Mouse (Mus musculus) CH12.LX (cell line): ENCODE measurements around the gene Ep400. TPM values are rescaled to one million over a fixed set of nuclear protein-coding genes. Genes with fewer than 3 reads are reported as not detected.

Experiments
- DNase-seq: peaks from one replicate; pipeline ENCODE4 v3.0.0-alpha.2; 2013; ENCODE audit errors: extremely low read depth
- H3K27ac ChIP-seq: 2 replicates; pipeline ENCODE4 v1.5.1; 2012; ENCODE audit warnings: low read depth, mild to moderate bottlenecking, control low read depth, moderate library complexity; ENCODE audit not compliant: insufficient read depth
- H3K27me3 ChIP-seq: replicated peaks from 2 replicates; pipeline ENCODE3; 2012; ENCODE audit warnings: inconsistent platforms
- H3K36me3 ChIP-seq, 2 experiments: replicated peaks in 1 of 2; 2 replicates each; pipeline versions ENCODE3 to v1.6.1; 2012; ENCODE audit warnings: inconsistent platforms in 1 of 2, low read length in 1 of 2, mild to moderate bottlenecking in 1 of 2, mixed read lengths in 1 of 2, moderate library complexity in 1 of 2; ENCODE audit not compliant: control insufficient read depth in 1 of 2, insufficient read depth in 1 of 2
- H3K4me1 ChIP-seq, 2 experiments: 2 replicates each; pipeline ENCODE4 v1.6.1; 2012; ENCODE audit warnings: inconsistent platforms in 1 of 2, moderate library complexity in 1 of 2; ENCODE audit not compliant: insufficient read depth in 2 of 2, control insufficient read depth in 1 of 2
- H3K4me2 ChIP-seq: 2 replicates; pipeline ENCODE4 v1.6.1; 2012; ENCODE audit warnings: low read depth, mild to moderate bottlenecking, control low read depth; ENCODE audit not compliant: poor library complexity, insufficient read depth, severe bottlenecking
- H3K4me3 ChIP-seq, 3 experiments: fragments of 150-350 bp in 1 of 3; sonication (generic) in 1 of 3; replicated peaks in 1 of 3; 2 replicates each; pipeline versions ENCODE3 to v1.5.1; 2011 to 2012; ENCODE audit warnings: low read depth in 2 of 3, low read length in 2 of 3, mild to moderate bottlenecking in 2 of 3, moderate library complexity in 2 of 3, control low read depth in 1 of 3, improper control_type of control experiment in 1 of 3, inconsistent platforms in 1 of 3, mixed read lengths in 1 of 3; ENCODE audit not compliant: poor library complexity in 1 of 3
- H3K79me2 ChIP-seq: replicated peaks from 2 replicates; pipeline ENCODE4 v1.6.1; 2012; ENCODE audit warnings: mild to moderate bottlenecking, moderate library complexity; ENCODE audit not compliant: control insufficient read depth, poor library complexity, insufficient read depth, severe bottlenecking; ENCODE audit errors: extremely low read depth
- H3K9ac ChIP-seq: 2 replicates; pipeline ENCODE4 v1.6.1; 2012; ENCODE audit warnings: low read depth, mild to moderate bottlenecking, control low read depth, moderate library complexity; ENCODE audit not compliant: insufficient read depth
- H3K9me3 ChIP-seq: replicated peaks from 2 replicates; pipeline ENCODE3; 2012; ENCODE audit warnings: low read length, inconsistent platforms, mixed read lengths
- CHD1 ChIP-seq: IDR thresholded peaks from 2 replicates; pipeline ENCODE4 v1.6.1; 2012; ENCODE audit warnings: low read depth, low read length, improper control_type of control experiment, inconsistent platforms
- CTCF ChIP-seq, 2 experiments: IDR thresholded peaks in 1 of 2; conservative IDR thresholded peaks in 1 of 2; 2 replicates each; pipeline ENCODE4 v1.5.1; 2011 to 2012; ENCODE audit warnings: low read depth in 2 of 2, low read length in 2 of 2, improper control_type of control experiment in 1 of 2, inconsistent platforms in 1 of 2, mild to moderate bottlenecking in 1 of 2, moderate library complexity in 1 of 2
- EP300 ChIP-seq: IDR thresholded peaks from 2 replicates; pipeline ENCODE4 v1.6.1; 2011; ENCODE audit warnings: low read length, improper control_type of control experiment
- ETS1 ChIP-seq: conservative IDR thresholded peaks from 2 replicates; pipeline ENCODE4 v1.6.1; 2012; ENCODE audit warnings: low read depth, mild to moderate bottlenecking, inconsistent platforms, low read length, improper control_type of control experiment, moderate library complexity
- JUND ChIP-seq: conservative IDR thresholded peaks from 2 replicates; pipeline ENCODE4 v1.6.1; 2011; ENCODE audit warnings: low read depth, low read length, improper control_type of control experiment
- MAFK ChIP-seq: IDR thresholded peaks from 2 replicates; pipeline ENCODE4 v1.6.1; 2011; ENCODE audit warnings: low read length, improper control_type of control experiment; ENCODE audit not compliant: insufficient replicate concordance
- MAX ChIP-seq: IDR thresholded peaks from 2 replicates; pipeline ENCODE4 v1.6.1; 2011; ENCODE audit warnings: low read length, improper control_type of control experiment
- NELFE ChIP-seq: IDR thresholded peaks from 2 replicates; pipeline ENCODE4 v1.6.1; 2011; ENCODE audit warnings: low read depth, low read length, improper control_type of control experiment
- POLR2A ChIP-seq: IDR thresholded peaks from 2 replicates; pipeline ENCODE4 v1.6.1; 2011; ENCODE audit warnings: low read depth, mild to moderate bottlenecking, improper control_type of control experiment, low read length
- POLR2AphosphoS2 ChIP-seq: IDR thresholded peaks from 2 replicates; pipeline ENCODE4 v1.6.1; 2011; ENCODE audit warnings: low read depth, low read length, improper control_type of control experiment
- RAD21 ChIP-seq: IDR thresholded peaks from 2 replicates; pipeline ENCODE4 v1.6.1; 2011; ENCODE audit warnings: low read depth, mild to moderate bottlenecking, low read length, improper control_type of control experiment, moderate library complexity
- RCOR1 ChIP-seq: conservative IDR thresholded peaks from 2 replicates; pipeline ENCODE4 v1.6.1; 2012; ENCODE audit warnings: low read depth, mild to moderate bottlenecking, inconsistent platforms, low read length, improper control_type of control experiment
- TBP ChIP-seq: conservative IDR thresholded peaks from 2 replicates; pipeline ENCODE4 v1.6.1; 2011; ENCODE audit warnings: low read depth, low read length, improper control_type of control experiment
- USF1 ChIP-seq: IDR thresholded peaks from 2 replicates; pipeline ENCODE4 v1.6.1; 2014; ENCODE audit warnings: low read depth, mild to moderate bottlenecking, inconsistent platforms, low read length, improper control_type of control experiment
- USF2 ChIP-seq: conservative IDR thresholded peaks from 2 replicates; pipeline ENCODE4 v1.6.1; 2011; ENCODE audit warnings: low read depth, low read length, improper control_type of control experiment
- ZMIZ1 ChIP-seq: IDR thresholded peaks from 2 replicates; pipeline ENCODE4 v1.6.1; 2012; ENCODE audit warnings: low read depth, mild to moderate bottlenecking, inconsistent platforms, low read length, improper control_type of control experiment
- dilution Hi-C: fragments of 300-500 bp; cut with MboI; formaldehyde crosslinking; loops from 2 replicates; pipeline ENCODE4 v1.14.3; 2020; ENCODE audit warnings: low sequenced_read_pairs; ENCODE audit not compliant: extremely low pct_unique_long_range_greater_than_20kb, extremely low pct_ligation_motif_present
- in situ Hi-C: fragments of 300-500 bp; cut with MboI; formaldehyde crosslinking; loops from 3 replicates; pipeline ENCODE4 v1.14.3; 2019; ENCODE audit warnings: low sequenced_read_pairs, low pct_ligation_motif_present, low pct_unique_long_range_greater_than_20kb, mixed read lengths
- polyA plus RNA-seq: library from polyadenylated mRNA; unstranded; fragments of >175 nt; gene quantifications from 2 replicates; pipeline ENCODE4 v1.2.1, GENCODE M21; 2012; ENCODE audit warnings: low read depth; ENCODE audit not compliant: insufficient read length
- total RNA-seq, 2 experiments: library from RNA; depleted of rRNA; stranded (reverse); fragments of 300-350 nt in 1 of 2; fragments of >200 nt in 1 of 2; gene quantifications; 2 replicates each; pipeline ENCODE4 v1.2.3; 2012 to 2014

Ep400 gene
- total and polyA plus RNA-seq, 3 experiments, result 12.1 to 55.8 (median 28.6) TPM

DNA sequence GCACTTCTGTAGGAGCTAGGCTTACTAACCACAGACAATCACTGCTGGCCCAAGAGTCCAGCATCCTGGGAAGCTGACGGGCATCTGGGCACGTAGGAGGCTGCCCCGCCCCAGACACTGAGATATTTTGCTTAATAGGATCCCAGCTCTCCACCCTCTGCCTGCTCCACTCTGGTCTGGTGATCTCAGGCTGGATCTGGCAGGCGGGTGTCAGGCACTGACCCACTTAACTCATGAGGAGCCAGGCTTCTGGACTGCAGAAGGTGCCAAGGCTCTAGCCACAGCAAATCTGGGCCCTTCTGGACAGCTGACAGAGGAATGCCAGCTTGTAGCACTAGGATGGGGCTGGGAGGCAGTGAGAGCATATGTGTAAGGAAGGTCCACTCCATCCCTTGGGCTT lies 31.7 kb upstream of the Ep400 start:
- Histone ChIP-seq H3K36me3 (peaks cover 36 to 78% of the 10 kb centered on the region in 2 experiments), H3K79me2 (no peaks in the 10 kb centered on the region), H3K9me3 (no peaks in the 10 kb centered on the region), H3K27ac (no peak overlapping the region), H3K9ac (no peak overlapping the region), H3K4me1 (peaks cover 11 to 37% of the 10 kb centered on the region in 2 experiments), H3K27me3 (no peaks in the 10 kb centered on the region), H3K4me3 (no peak overlapping the region), H3K4me2 (no peak overlapping the region)
- in situ Hi-C loops, result no loop called here
- DNase-seq, result no peak
- dilution Hi-C loops, result no loop called here
- no peak for TF ChIP-seq EP300
- no peak for TF ChIP-seq ZMIZ1
- no peak for TF ChIP-seq RAD21
- TF ChIP-seq JUND, result no peak
- no peak for TF ChIP-seq MAFK
- no peak for TF ChIP-seq CTCF (conservative IDR thresholded peaks at IDR 0.05 in 1 of 2, IDR thresholded peaks at IDR 0.05 in 1 of 2; ENCODE audit: low read depth in 2 of 2, low read length in 2 of 2)
- no peak for TF ChIP-seq MAX
- TF ChIP-seq USF1, result no peak

DNA sequence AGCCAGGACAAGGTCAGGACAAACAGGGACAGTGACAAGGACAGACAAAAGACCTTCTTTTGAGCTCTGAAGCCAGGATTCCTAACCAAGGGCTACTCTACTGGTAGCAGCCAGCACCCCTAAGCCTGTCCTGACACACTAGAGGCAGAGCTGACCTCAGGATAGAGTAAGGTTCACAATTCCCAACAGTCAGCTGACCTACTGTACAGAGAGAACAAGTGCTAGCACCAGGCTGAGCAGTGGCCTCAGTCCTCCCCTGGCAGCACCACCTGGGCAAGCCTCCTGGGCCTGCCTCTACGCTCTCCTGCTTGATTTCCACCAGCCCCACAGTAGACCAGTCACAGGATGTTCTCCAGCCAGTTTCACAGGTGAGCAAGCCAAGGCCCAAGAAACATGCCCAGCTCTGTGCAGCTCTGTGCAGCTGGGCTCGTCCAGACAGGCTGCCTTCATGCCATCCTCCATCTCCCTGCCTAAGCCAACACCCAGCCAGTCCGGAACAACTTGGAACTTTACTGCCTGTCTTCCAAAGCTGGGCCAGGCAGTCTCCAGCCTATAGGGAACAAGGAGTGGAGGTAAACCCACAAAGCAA lies 30.6 kb upstream of the Ep400 start:
- Histone ChIP-seq H3K9ac (no peak overlapping the region), H3K79me2 (no peaks in the 10 kb centered on the region), H3K4me2 (no peak overlapping the region), H3K4me3 (no peak overlapping the region), H3K4me1 (peaks cover 5 to 26% of the 10 kb centered on the region in 2 experiments; a peak in 3 of 4 replicates), H3K36me3 (peaks cover 43 to 84% of the 10 kb centered on the region in 2 experiments), H3K27ac (no peak overlapping the region), H3K27me3 (no peaks in the 10 kb centered on the region), H3K9me3 (no peaks in the 10 kb centered on the region)
- in situ Hi-C loops, result no loop called here
- dilution Hi-C loops, result no loop called here
- no peak for DNase-seq
- TF ChIP-seq NELFE, result no peak
- no peak for TF ChIP-seq ETS1
- TF ChIP-seq CHD1, result no peak
- TF ChIP-seq POLR2A, result no peak
- TF ChIP-seq RAD21, result no peak
- TF ChIP-seq POLR2AphosphoS2, result no peak
- no peak for TF ChIP-seq TBP
- TF ChIP-seq USF2, result no peak
- no peak for TF ChIP-seq RCOR1
- no peak for TF ChIP-seq MAX
